Comparison of ENCODE assay signal across 17 mouse cellular contexts in genomic region chr7:91495526-91495925, GRCm38 (mm10).
"Had no signal": no experiment of that assay in that cellular context is flagged by ENCODE, and none has a peak within 500 bp of the region (broad histone marks: within the 10 kb centered on the region; RNA-seq: fewer than 3 reads in every experiment).

No protein-coding gene starts in this region.

- H3K4me3 ChIP-seq: left cerebral cortex, adult 2 months; limb, embryonic 12.5 days; liver, embryonic 13.5 days; lung, embryonic 15.5 days; megakaryocyte, embryonic 14.5 days; midbrain, embryonic 13.5 days; neural tube, embryonic 13.5 days; stomach, embryonic 15.5 days had no signal

- H3K36me3 ChIP-seq: limb, embryonic 12.5 days; liver, embryonic 13.5 days; lung, embryonic 15.5 days; midbrain, embryonic 13.5 days; neural tube, embryonic 13.5 days; stomach, embryonic 15.5 days had no signal

- H3K4me1 ChIP-seq: limb, embryonic 12.5 days; liver, embryonic 13.5 days; lung, embryonic 15.5 days; megakaryocyte, embryonic 14.5 days; midbrain, embryonic 13.5 days; neural tube, embryonic 13.5 days; stomach, embryonic 15.5 days had no signal

- H3K9ac ChIP-seq: limb, embryonic 12.5 days; liver, embryonic 13.5 days; liver, postnatal 0 days; lung, embryonic 15.5 days; midbrain, embryonic 13.5 days; neural tube, embryonic 13.5 days; stomach, embryonic 15.5 days had no signal

- H3K27ac ChIP-seq: left cerebral cortex, adult 2 months; limb, embryonic 12.5 days; liver, embryonic 13.5 days; lung, embryonic 15.5 days; macrophage; midbrain, embryonic 13.5 days; neural tube, embryonic 13.5 days; stomach, embryonic 15.5 days had no signal

- H3K27me3 ChIP-seq: limb, embryonic 12.5 days; liver, embryonic 13.5 days; lung, embryonic 15.5 days; megakaryocyte, embryonic 14.5 days; midbrain, embryonic 13.5 days; neural tube, embryonic 13.5 days; stomach, embryonic 15.5 days had no signal

- ATAC-seq: liver, postnatal 0 days; midbrain, embryonic 13.5 days had no signal

- H3K9me3 ChIP-seq: limb, embryonic 12.5 days; liver, embryonic 13.5 days; lung, embryonic 15.5 days; megakaryocyte, embryonic 14.5 days; midbrain, embryonic 13.5 days; neural tube, embryonic 13.5 days; stomach, embryonic 15.5 days had no signal

- DNase-seq: kidney, adult 8-10 months; kidney, postnatal 25 days; liver; liver, embryonic 13.5 days; liver, postnatal 0 days; lung, postnatal 14 days; right cerebral cortex, postnatal 4 days; thymus, adult 2 months; thymus, postnatal 25 days had no signal

- H3K4me2 ChIP-seq: limb, embryonic 12.5 days; liver, embryonic 13.5 days; lung, embryonic 15.5 days; midbrain, embryonic 13.5 days; neural tube, embryonic 13.5 days; stomach, embryonic 15.5 days had no signal
